Mouse (Mus musculus): Measurements from ENCODE around the gene Usp43. TPM values are rescaled to one million over a fixed set of nuclear protein-coding genes. Genes with fewer than 3 reads are reported as not detected.

The Usp43 gene
- total and polyA plus RNA-seq, 3 experiments = not detected

DNA sequence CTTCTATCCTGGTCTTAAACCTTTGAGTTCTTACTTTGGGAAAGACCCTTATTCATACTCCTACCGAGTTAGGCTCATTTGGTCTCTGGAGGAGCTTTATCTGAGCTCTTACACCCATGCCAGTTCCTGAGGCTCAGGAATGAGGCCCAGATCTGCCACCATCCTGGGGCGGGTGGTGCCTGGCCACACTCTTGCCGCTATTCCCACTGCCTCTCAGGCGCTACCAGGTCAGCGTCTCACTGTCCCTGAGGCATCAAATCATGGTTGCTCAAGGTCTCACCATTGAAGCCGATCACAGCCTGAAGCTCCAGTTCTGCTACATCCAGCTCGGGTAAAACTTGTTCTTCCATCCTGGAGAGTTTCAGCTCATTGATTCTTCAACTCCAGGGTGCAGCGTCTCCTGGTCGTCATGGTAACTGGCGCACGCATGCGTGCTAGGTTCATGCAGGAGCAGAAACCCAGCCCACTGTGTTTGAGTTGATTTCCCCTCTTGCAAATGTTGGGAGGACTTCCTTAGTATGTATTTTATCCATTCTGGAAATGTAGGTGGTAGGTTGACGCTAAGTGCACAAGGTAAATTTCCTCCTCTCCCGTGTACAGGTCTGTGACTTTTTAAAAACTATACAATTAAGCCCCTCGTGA, 43.4 kb upstream of the Usp43 start, which contains the start of gene Cfap52:
Cfap52 (minus strand) TSS at position 410 of the 642 bp plus-strand sequence.
- in situ Hi-C loops (cut with MboI; ENCODE audit: low pct_ligation_motif_present, low pct_unique_long_range_greater_than_20kb, low sequenced_read_pairs) = no loop called here
- no peak within 1 kb of the TSS for H3K27ac ChIP-seq (ENCODE audit: insufficient read depth, low read depth)

GRCm38 (mm10) chr11:67964110-67964509, 42.2 kb upstream of the Usp43 start:
- in situ Hi-C loops (cut with MboI; ENCODE audit: low pct_ligation_motif_present, low pct_unique_long_range_greater_than_20kb, low sequenced_read_pairs) = no loop called here
- DNase-seq (ENCODE audit: extremely low read depth) = peak; percentile 39
- H3K4me3 ChIP-seq (replicated peaks in 1 of 3; ENCODE audit: low read depth in 2 of 3, low read length in 2 of 3, poor library complexity in 1 of 3) = no peak overlapping the region

More for the DNA sequence above, 43.4 kb upstream of the Usp43 start, which contains the start of gene Cfap52:
- peaks cover 14% of the 10 kb centered on the region; the same call in 1 of the 2 replicates for H3K79me2 ChIP-seq (replicated peaks; ENCODE audit: control insufficient read depth, extremely low read depth, insufficient read depth, poor library complexity, severe bottlenecking)
- peak within 1 kb of the TSS; percentile 92 for H3K4me2 ChIP-seq (ENCODE audit: insufficient read depth, low read depth, poor library complexity, severe bottlenecking)
- H3K4me1 ChIP-seq (ENCODE audit: control insufficient read depth in 1 of 2, insufficient read depth in 2 of 2) = peaks cover 4 to 30% of the 10 kb centered on the region in 2 experiments
- dilution Hi-C loops (cut with MboI; ENCODE audit: extremely low pct_ligation_motif_present, extremely low pct_unique_long_range_greater_than_20kb, low sequenced_read_pairs) = no loop called here
- H3K9me3 ChIP-seq (replicated peaks; ENCODE audit: low read length) = no peaks in the 10 kb centered on the region
- H3K4me3 ChIP-seq (replicated peaks in 1 of 3; ENCODE audit: low read depth in 2 of 3, low read length in 2 of 3, poor library complexity in 1 of 3) = peak within 1 kb of the TSS; percentile 78 to 97 (median 90)
- H3K27me3 ChIP-seq (replicated peaks) = peaks cover 11% of the 10 kb centered on the region
- TF ChIP-seq MAZ (IDR thresholded peaks at IDR 0.05; ENCODE audit: low read depth, low read length) = 0 out of 2 replicates have a peak, but pooled peaks have one; percentile 7
- TF ChIP-seq MXI1 (IDR thresholded peaks at IDR 0.05; ENCODE audit: low read depth, low read length) = peak; percentile 94
- TF ChIP-seq SIN3A (IDR thresholded peaks at IDR 0.05; ENCODE audit: low read length) = peak; percentile 70
- peak; percentile 92 for TF ChIP-seq NRF1 (IDR thresholded peaks at IDR 0.05; ENCODE audit: low read depth, low read length)
- TF ChIP-seq ELF1 (IDR thresholded peaks at IDR 0.05; ENCODE audit: low read depth, low read length) = peak; percentile 53; the same call in 1 of the 2 replicates
- TF ChIP-seq ZNF384 (IDR thresholded peaks at IDR 0.05; ENCODE audit: low read depth, low read length) = no peak
- peaks cover 5 to 15% of the 10 kb centered on the region in 2 experiments for H3K36me3 ChIP-seq (replicated peaks in 1 of 2; ENCODE audit: control insufficient read depth in 1 of 2, insufficient read depth in 1 of 2, low read length in 1 of 2)
- peak; percentile 90 for DNase-seq (ENCODE audit: extremely low read depth)
- H3K9ac ChIP-seq (ENCODE audit: insufficient read depth, low read depth) = peak within 1 kb of the TSS; percentile 77

GRCm38 (mm10) chr11:67954413-67954812, 32.5 kb upstream of the Usp43 start:
- no peak overlapping the region for H3K27ac ChIP-seq (ENCODE audit: insufficient read depth, low read depth)
- H3K27me3 ChIP-seq (replicated peaks) = peaks cover 5% of the 10 kb centered on the region
- H3K4me2 ChIP-seq (ENCODE audit: insufficient read depth, low read depth, poor library complexity, severe bottlenecking) = no peak overlapping the region
- H3K4me1 ChIP-seq (ENCODE audit: control insufficient read depth in 1 of 2, insufficient read depth in 2 of 2) = no peaks in the 10 kb centered on the region; a peak in 1 of 4 replicates
- no peaks in the 10 kb centered on the region for H3K79me2 ChIP-seq (replicated peaks; ENCODE audit: control insufficient read depth, extremely low read depth, insufficient read depth, poor library complexity, severe bottlenecking)
- no peak overlapping the region for H3K4me3 ChIP-seq (replicated peaks in 1 of 3; ENCODE audit: low read depth in 2 of 3, low read length in 2 of 3, poor library complexity in 1 of 3)
- dilution Hi-C loops (cut with MboI; ENCODE audit: extremely low pct_ligation_motif_present, extremely low pct_unique_long_range_greater_than_20kb, low sequenced_read_pairs) (no loop called here), in situ Hi-C loops (cut with MboI; ENCODE audit: low pct_ligation_motif_present, low pct_unique_long_range_greater_than_20kb, low sequenced_read_pairs) (no loop called here)
- no peaks in the 10 kb centered on the region for H3K36me3 ChIP-seq (replicated peaks in 1 of 2; ENCODE audit: control insufficient read depth in 1 of 2, insufficient read depth in 1 of 2, low read length in 1 of 2)
- DNase-seq (ENCODE audit: extremely low read depth) = no peak
- H3K9me3 ChIP-seq (replicated peaks; ENCODE audit: low read length) = peaks cover 3% of the 10 kb centered on the region
- no peak overlapping the region for H3K9ac ChIP-seq (ENCODE audit: insufficient read depth, low read depth)
- TF ChIP-seq TCF12 (IDR thresholded peaks at IDR 0.05; ENCODE audit: low read depth, low read length) = no peak
- no peak for TF ChIP-seq UBTF (IDR thresholded peaks at IDR 0.05; ENCODE audit: low read depth, low read length)
- peak; percentile 56 for TF ChIP-seq ZNF384 (IDR thresholded peaks at IDR 0.05; ENCODE audit: low read depth, low read length)

More at GRCm38 (mm10) chr11:67964110-67964509, 42.2 kb upstream of the Usp43 start:
- Histone ChIP-seq H3K79me2 (replicated peaks; ENCODE audit: control insufficient read depth, extremely low read depth, insufficient read depth, poor library complexity, severe bottlenecking) (peaks cover 14% of the 10 kb centered on the region; the same call in 1 of the 2 replicates), H3K27ac (ENCODE audit: insufficient read depth, low read depth) (no peak overlapping the region), H3K9ac (ENCODE audit: insufficient read depth, low read depth) (no peak overlapping the region), H3K9me3 (replicated peaks; ENCODE audit: low read length) (peaks cover 7% of the 10 kb centered on the region), H3K36me3 (replicated peaks in 1 of 2; ENCODE audit: control insufficient read depth in 1 of 2, insufficient read depth in 1 of 2, low read length in 1 of 2) (peaks cover 0 to 3% of the 10 kb centered on the region in 2 experiments), H3K4me1 (ENCODE audit: control insufficient read depth in 1 of 2, insufficient read depth in 2 of 2) (peaks cover 4 to 25% of the 10 kb centered on the region in 2 experiments), H3K27me3 (replicated peaks) (peaks cover 13% of the 10 kb centered on the region), H3K4me2 (ENCODE audit: insufficient read depth, low read depth, poor library complexity, severe bottlenecking) (no peak overlapping the region)
- dilution Hi-C loops (cut with MboI; ENCODE audit: extremely low pct_ligation_motif_present, extremely low pct_unique_long_range_greater_than_20kb, low sequenced_read_pairs) = no loop called here
- no peak for TF ChIP-seq RAD21 (IDR thresholded peaks at IDR 0.05; ENCODE audit: low read depth, low read length)
- TF ChIP-seq CTCF (conservative IDR thresholded peaks at IDR 0.05 in 1 of 2, IDR thresholded peaks at IDR 0.05 in 1 of 2; ENCODE audit: low read depth in 2 of 2, low read length in 2 of 2) = peak; percentile 18 to 45; a peak in 2 of 4 replicates
